Mouse (Mus musculus): ENCODE measurements around the gene Slc5a11. TPM values are rescaled to one million over a fixed set of nuclear protein-coding genes. Genes with fewer than 3 reads are reported as not detected.

Gene Slc5a11
- polyA plus RNA-seq, 1 experiment from 2014 or later: not detected

- H3K4me2 ChIP-seq (ENCODE audit: low read depth, low read length): no peak overlapping the region
- no peak overlapping the region for H3K9ac ChIP-seq (replicated peaks; ENCODE audit: low read length)
- ATAC-seq (replicated peaks; ENCODE audit: insufficient number of reproducible peaks, low FRiP score, low TSS enrichment, low read depth) (no peak), DNase-seq (ENCODE audit: low spot score) (no peak)
- H3K4me1 ChIP-seq (ENCODE audit: control insufficient read depth, insufficient read depth, low read length): no peaks in the 10 kb centered on the region
- H3K27me3 ChIP-seq (ENCODE audit: control insufficient read depth, insufficient read depth, low read length): no peaks in the 10 kb centered on the region
- H3K36me3 ChIP-seq (replicated peaks; ENCODE audit: control insufficient read depth, insufficient read depth, low read depth, low read length): no peaks in the 10 kb centered on the region
- no peaks in the 10 kb centered on the region for H3K9me3 ChIP-seq (replicated peaks; ENCODE audit: control insufficient read depth, low read length)
- no peak overlapping the region for H3K27ac ChIP-seq (replicated peaks; ENCODE audit: low read depth, low read length)
- no peak overlapping the region for H3K4me3 ChIP-seq (ENCODE audit: low read depth, low read length)
- WGBS: 59% methylated on average over 2 of the region's 2 CpGs
Observed at GRCm38 (mm10) chr7:123215138-123215537, 558 bp downstream of the Slc5a11 start.

DNA sequence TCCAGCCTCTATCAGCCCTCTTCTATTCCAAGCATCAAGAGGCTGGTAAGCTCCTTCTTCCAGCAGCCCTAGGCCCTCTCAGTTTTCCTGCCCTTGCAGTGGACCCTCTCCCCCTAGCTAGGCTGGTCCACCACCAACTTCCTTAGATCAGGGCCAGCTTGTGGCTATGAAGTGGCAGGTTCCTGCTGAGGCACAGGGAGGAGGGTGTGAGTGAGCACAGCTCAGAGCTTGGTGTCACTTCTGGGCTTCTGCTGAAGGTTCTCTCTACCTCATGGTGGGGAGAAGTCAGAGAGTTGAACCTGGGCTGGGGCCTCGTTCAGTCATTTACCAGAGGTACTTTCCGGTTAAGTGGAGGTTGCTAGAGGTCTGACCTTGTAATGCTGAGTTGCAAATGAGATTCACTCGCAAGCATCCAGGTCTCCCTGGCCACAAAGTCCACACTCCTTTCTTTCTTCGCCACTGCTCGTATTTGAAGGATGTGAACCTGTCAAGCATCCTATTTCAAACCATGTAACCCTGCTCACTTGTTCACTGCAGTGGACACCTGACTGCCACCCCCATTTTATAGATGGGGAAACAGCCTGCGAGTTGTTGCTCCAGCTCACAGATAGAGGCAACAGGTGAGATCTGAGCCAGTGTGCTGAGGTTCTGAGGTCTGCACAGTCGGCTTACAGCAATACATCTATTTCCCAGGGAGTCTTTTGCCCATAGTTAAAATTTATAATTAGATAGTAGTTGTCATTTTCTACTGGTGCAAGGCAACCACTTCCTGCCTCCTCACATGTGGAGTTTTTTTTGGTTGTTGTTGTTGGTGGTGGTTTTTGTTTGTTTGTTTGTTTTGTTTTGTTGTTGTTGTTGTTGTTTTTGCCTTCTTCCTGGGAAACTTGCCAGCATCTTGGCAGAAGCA is 3.1 kb downstream of the Slc5a11 start:
- no peak for ATAC-seq (replicated peaks; ENCODE audit: insufficient number of reproducible peaks, low FRiP score, low TSS enrichment, low read depth)
- no peak overlapping the region for H3K4me3 ChIP-seq (ENCODE audit: low read depth, low read length)
- no peaks in the 10 kb centered on the region for H3K36me3 ChIP-seq (replicated peaks; ENCODE audit: control insufficient read depth, insufficient read depth, low read depth, low read length)
- WGBS: 73% methylated on average over 7 of the region's 7 CpGs
- no peak overlapping the region for H3K27ac ChIP-seq (replicated peaks; ENCODE audit: low read depth, low read length)
- H3K4me2 ChIP-seq (ENCODE audit: low read depth, low read length): no peak overlapping the region
- H3K4me1 ChIP-seq (ENCODE audit: control insufficient read depth, insufficient read depth, low read length): no peaks in the 10 kb centered on the region
- DNase-seq (ENCODE audit: low spot score): no peak
- no peak overlapping the region for H3K9ac ChIP-seq (replicated peaks; ENCODE audit: low read length)
- no peaks in the 10 kb centered on the region for H3K9me3 ChIP-seq (replicated peaks; ENCODE audit: control insufficient read depth, low read length)
- H3K27me3 ChIP-seq (ENCODE audit: control insufficient read depth, insufficient read depth, low read length): no peaks in the 10 kb centered on the region

- DNase-seq (ENCODE audit: low spot score) (no peak), ATAC-seq (replicated peaks; ENCODE audit: insufficient number of reproducible peaks, low FRiP score, low TSS enrichment, low read depth) (no peak)
- H3K27ac ChIP-seq (replicated peaks; ENCODE audit: low read depth, low read length): no peak overlapping the region
- H3K9me3 ChIP-seq (replicated peaks; ENCODE audit: control insufficient read depth, low read length): no peaks in the 10 kb centered on the region
- no peak overlapping the region for H3K4me3 ChIP-seq (ENCODE audit: low read depth, low read length)
- no peaks in the 10 kb centered on the region for H3K27me3 ChIP-seq (ENCODE audit: control insufficient read depth, insufficient read depth, low read length)
- H3K4me1 ChIP-seq (ENCODE audit: control insufficient read depth, insufficient read depth, low read length): no peaks in the 10 kb centered on the region
- no peak overlapping the region for H3K9ac ChIP-seq (replicated peaks; ENCODE audit: low read length)
- no peaks in the 10 kb centered on the region for H3K36me3 ChIP-seq (replicated peaks; ENCODE audit: control insufficient read depth, insufficient read depth, low read depth, low read length)
- 28% methylated on average over 6 of the region's 6 CpGs for WGBS
- H3K4me2 ChIP-seq (ENCODE audit: low read depth, low read length): no peak overlapping the region
Observed at GRCm38 (mm10) chr7:123218620-123219019, 4.0 kb downstream of the Slc5a11 start.

- no peaks in the 10 kb centered on the region for H3K27me3 ChIP-seq (ENCODE audit: control insufficient read depth, insufficient read depth, low read length)
- H3K4me3 ChIP-seq (ENCODE audit: low read depth, low read length): no peak overlapping the region
- DNase-seq (ENCODE audit: low spot score): no peak
- H3K4me1 ChIP-seq (ENCODE audit: control insufficient read depth, insufficient read depth, low read length): no peaks in the 10 kb centered on the region
- no peaks in the 10 kb centered on the region for H3K36me3 ChIP-seq (replicated peaks; ENCODE audit: control insufficient read depth, insufficient read depth, low read depth, low read length)
- no peak overlapping the region for H3K27ac ChIP-seq (replicated peaks; ENCODE audit: low read depth, low read length)
- no peak overlapping the region for H3K9ac ChIP-seq (replicated peaks; ENCODE audit: low read length)
- no peak for ATAC-seq (replicated peaks; ENCODE audit: insufficient number of reproducible peaks, low FRiP score, low TSS enrichment, low read depth)
- H3K9me3 ChIP-seq (replicated peaks; ENCODE audit: control insufficient read depth, low read length): no peaks in the 10 kb centered on the region
- H3K4me2 ChIP-seq (ENCODE audit: low read depth, low read length): no peak overlapping the region
- 64% methylated on average over 13 of the region's 13 CpGs for WGBS
Observed at GRCm38 (mm10) chr7:123219781-123220632, 5.4 kb downstream of the Slc5a11 start.

GRCm38 (mm10) chr7:123220633-123220942 is 6.0 kb downstream of the Slc5a11 start:
- no peaks in the 10 kb centered on the region for H3K9me3 ChIP-seq (replicated peaks; ENCODE audit: control insufficient read depth, low read length)
- no peak for DNase-seq (ENCODE audit: low spot score)
- H3K27me3 ChIP-seq (ENCODE audit: control insufficient read depth, insufficient read depth, low read length): no peaks in the 10 kb centered on the region
- no peak overlapping the region for H3K9ac ChIP-seq (replicated peaks; ENCODE audit: low read length)
- H3K4me3 ChIP-seq (ENCODE audit: low read depth, low read length): no peak overlapping the region
- no peak overlapping the region for H3K4me2 ChIP-seq (ENCODE audit: low read depth, low read length)
- H3K4me1 ChIP-seq (ENCODE audit: control insufficient read depth, insufficient read depth, low read length): no peaks in the 10 kb centered on the region
- no peak overlapping the region for H3K27ac ChIP-seq (replicated peaks; ENCODE audit: low read depth, low read length)
- no peak for ATAC-seq (replicated peaks; ENCODE audit: insufficient number of reproducible peaks, low FRiP score, low TSS enrichment, low read depth)
- 64% methylated on average over 2 of the region's 2 CpGs for WGBS
- H3K36me3 ChIP-seq (replicated peaks; ENCODE audit: control insufficient read depth, insufficient read depth, low read depth, low read length): no peaks in the 10 kb centered on the region

DNA sequence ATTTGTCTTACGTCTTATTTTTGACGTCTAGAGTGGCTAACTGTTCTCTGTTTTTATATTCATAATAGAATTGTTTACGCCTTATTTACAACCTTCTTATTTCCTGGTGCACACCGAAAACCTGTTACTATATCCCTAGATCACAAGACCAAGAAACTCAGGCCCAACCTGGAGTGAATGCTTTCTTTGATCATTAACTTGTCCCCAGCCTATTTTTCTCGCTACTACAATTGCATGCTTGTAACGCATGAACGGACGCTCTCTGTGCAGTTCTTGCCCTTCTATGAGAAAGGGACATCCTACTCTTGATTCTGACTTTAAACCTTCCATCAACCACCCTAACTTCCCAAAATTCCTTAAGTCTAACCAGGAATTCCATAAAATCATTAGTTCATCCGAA is 9.5 kb downstream of the Slc5a11 start:
- no peak overlapping the region for H3K4me2 ChIP-seq (ENCODE audit: low read depth, low read length)
- ATAC-seq (replicated peaks; ENCODE audit: insufficient number of reproducible peaks, low FRiP score, low TSS enrichment, low read depth) (no peak), DNase-seq (ENCODE audit: low spot score) (no peak)
- no peaks in the 10 kb centered on the region for H3K9me3 ChIP-seq (replicated peaks; ENCODE audit: control insufficient read depth, low read length)
- WGBS: 85% methylated on average over 9 of the region's 9 CpGs
- H3K9ac ChIP-seq (replicated peaks; ENCODE audit: low read length): no peak overlapping the region
- no peak overlapping the region for H3K27ac ChIP-seq (replicated peaks; ENCODE audit: low read depth, low read length)
- no peaks in the 10 kb centered on the region for H3K36me3 ChIP-seq (replicated peaks; ENCODE audit: control insufficient read depth, insufficient read depth, low read depth, low read length)
- H3K4me1 ChIP-seq (ENCODE audit: control insufficient read depth, insufficient read depth, low read length): no peaks in the 10 kb centered on the region
- H3K4me3 ChIP-seq (ENCODE audit: low read depth, low read length): no peak overlapping the region
- H3K27me3 ChIP-seq (ENCODE audit: control insufficient read depth, insufficient read depth, low read length): no peaks in the 10 kb centered on the region

DNA sequence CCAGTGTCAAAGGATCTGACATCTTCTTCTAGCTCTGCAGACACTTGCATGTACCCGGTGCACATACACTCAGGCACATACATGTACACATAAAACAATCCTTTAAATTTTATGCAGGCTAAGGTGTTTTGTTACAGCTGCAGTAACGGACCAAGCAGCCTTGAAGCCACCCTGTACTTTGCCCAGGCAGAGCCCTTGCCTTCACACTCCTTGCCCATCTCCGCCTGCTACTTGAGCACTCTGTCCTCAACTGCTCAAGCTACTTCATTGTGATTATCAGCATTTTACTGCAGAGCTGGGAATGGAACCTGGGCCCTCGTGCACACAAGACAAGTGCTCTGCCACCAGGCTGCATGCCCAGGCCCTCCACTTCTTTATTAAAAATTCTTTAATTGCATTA is 10.6 kb downstream of the Slc5a11 start:
- 83% methylated on average over 4 of the region's 4 CpGs for WGBS
- ATAC-seq (replicated peaks; ENCODE audit: insufficient number of reproducible peaks, low FRiP score, low TSS enrichment, low read depth) (no peak), DNase-seq (ENCODE audit: low spot score) (no peak)
- Histone ChIP-seq H3K4me3 (ENCODE audit: low read depth, low read length) (no peak overlapping the region), H3K9me3 (replicated peaks; ENCODE audit: control insufficient read depth, low read length) (no peaks in the 10 kb centered on the region), H3K9ac (replicated peaks; ENCODE audit: low read length) (no peak overlapping the region), H3K36me3 (replicated peaks; ENCODE audit: control insufficient read depth, insufficient read depth, low read depth, low read length) (no peaks in the 10 kb centered on the region), H3K4me2 (ENCODE audit: low read depth, low read length) (no peak overlapping the region), H3K4me1 (ENCODE audit: control insufficient read depth, insufficient read depth, low read length) (no peaks in the 10 kb centered on the region), H3K27ac (replicated peaks; ENCODE audit: low read depth, low read length) (no peak overlapping the region), H3K27me3 (ENCODE audit: control insufficient read depth, insufficient read depth, low read length) (no peaks in the 10 kb centered on the region)

DNA sequence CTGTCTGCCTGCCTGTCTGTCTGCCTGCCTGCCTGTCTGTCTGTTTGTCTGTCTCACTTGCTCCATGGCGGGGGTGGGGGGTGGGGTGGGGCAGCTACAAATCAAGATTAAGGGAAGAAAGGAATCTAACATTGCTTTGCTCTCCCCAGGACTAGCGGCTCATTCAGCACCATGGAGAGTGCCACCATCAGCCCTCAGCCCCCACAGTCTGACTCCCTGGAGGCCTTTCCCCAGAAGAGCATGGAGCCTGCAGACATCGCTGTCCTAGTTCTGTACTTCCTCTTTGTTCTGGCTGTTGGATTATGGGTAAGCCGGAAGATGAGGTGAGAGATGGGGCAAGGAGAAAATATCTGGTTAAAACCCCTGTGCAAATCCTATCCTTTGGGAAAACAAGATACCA is 20.9 kb downstream of the Slc5a11 start:
- H3K27ac ChIP-seq (replicated peaks; ENCODE audit: low read depth, low read length): no peak overlapping the region
- ATAC-seq (replicated peaks; ENCODE audit: insufficient number of reproducible peaks, low FRiP score, low TSS enrichment, low read depth) (no peak), DNase-seq (ENCODE audit: low spot score) (peak; percentile 71)
- 32% methylated on average over 4 of the region's 4 CpGs for WGBS
- H3K27me3 ChIP-seq (ENCODE audit: control insufficient read depth, insufficient read depth, low read length): no peaks in the 10 kb centered on the region
- no peak overlapping the region for H3K4me3 ChIP-seq (ENCODE audit: low read depth, low read length)
- no peaks in the 10 kb centered on the region for H3K4me1 ChIP-seq (ENCODE audit: control insufficient read depth, insufficient read depth, low read length)
- H3K4me2 ChIP-seq (ENCODE audit: low read depth, low read length): no peak overlapping the region
- H3K9me3 ChIP-seq (replicated peaks; ENCODE audit: control insufficient read depth, low read length): no peaks in the 10 kb centered on the region
- H3K36me3 ChIP-seq (replicated peaks; ENCODE audit: control insufficient read depth, insufficient read depth, low read depth, low read length): no peaks in the 10 kb centered on the region
- no peak overlapping the region for H3K9ac ChIP-seq (replicated peaks; ENCODE audit: low read length)
